Mouse (Mus musculus) heart, postnatal 0 days (tissue): ENCODE measurements around the gene Xab2.

Source experiments
- CTCF ChIP-seq: IDR thresholded peaks from 2 replicates; pipeline ENCODE4 v1.5.1; 2016; ENCODE audit warnings: antibody characterized with exemption, control low read depth, low read depth
- EP300 ChIP-seq: IDR thresholded peaks from 2 replicates; pipeline ENCODE4 v1.6.1; 2016; ENCODE audit warnings: antibody characterized with exemption, low read depth

- TF ChIP-seq EP300: no peak
- no peak for TF ChIP-seq CTCF
Observed at GRCm38 (mm10) chr8:3648990-3649389, 27.9 kb upstream of the Xab2 start.
